In the genomic region with DNA sequence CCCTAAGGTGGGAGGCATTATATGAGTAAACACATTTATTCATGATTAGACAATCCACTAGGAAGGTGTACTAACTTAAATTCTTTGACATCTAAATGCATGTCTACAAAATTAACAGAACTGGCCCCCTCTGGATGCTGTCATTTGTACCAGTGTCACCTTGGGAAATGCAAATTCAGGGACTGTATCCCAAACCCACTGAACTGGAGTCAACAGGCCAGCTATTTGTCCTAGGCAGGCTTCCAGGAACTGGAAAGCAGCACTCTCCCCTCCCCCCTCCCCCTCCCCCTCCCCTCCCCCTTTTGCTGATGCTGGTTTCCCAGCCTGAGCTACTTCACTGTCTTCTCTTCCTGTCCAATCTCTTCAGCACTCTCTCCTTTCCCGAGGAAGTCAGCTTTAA, we compare ENCODE assay signal across 24 mouse cellular contexts.
DNase-seq lines count a peak whose midpoint lies in the region; ATAC-seq lines count a peak whose summit lies in the region.
"Had no signal": no experiment of that assay in that cellular context is flagged by ENCODE, and none has a peak within 500 bp of the region (broad histone marks: within the 10 kb centered on the region; RNA-seq: fewer than 3 reads in every experiment).

No protein-coding gene starts in this region.

- no peak overlapping the region for H3K4me3 ChIP-seq in hindbrain, embryonic 13.5 days
- H3K4me3 ChIP-seq: embryonic facial prominence, embryonic 12.5 days; forebrain, embryonic 15.5 days; heart, embryonic 12.5 days; hindbrain, embryonic 15.5 days; liver, embryonic 12.5 days; neural tube, embryonic 13.5 days had no signal

- ATAC-seq in hindbrain, embryonic 13.5 days (ENCODE audit: low FRiP score): no peak
- ATAC-seq: forebrain, embryonic 15.5 days; liver, embryonic 12.5 days; liver, postnatal 0 days had no signal

- H3K9ac ChIP-seq in hindbrain, embryonic 13.5 days: no peak overlapping the region
- H3K9ac ChIP-seq: embryonic facial prominence, embryonic 12.5 days; forebrain, embryonic 15.5 days; heart, embryonic 12.5 days; hindbrain, embryonic 15.5 days; liver, embryonic 12.5 days; liver, postnatal 0 days; neural tube, embryonic 13.5 days had no signal

- no peaks in the 10 kb centered on the region for H3K36me3 ChIP-seq in hindbrain, embryonic 13.5 days
- H3K36me3 ChIP-seq: embryonic facial prominence, embryonic 12.5 days; forebrain, embryonic 15.5 days; heart, embryonic 12.5 days; hindbrain, embryonic 15.5 days; liver, embryonic 12.5 days; neural tube, embryonic 13.5 days had no signal

- no peaks in the 10 kb centered on the region for H3K9me3 ChIP-seq in hindbrain, embryonic 13.5 days
- H3K9me3 ChIP-seq: embryonic facial prominence, embryonic 12.5 days; forebrain, embryonic 15.5 days; heart, embryonic 12.5 days; hindbrain, embryonic 15.5 days; neural tube, embryonic 13.5 days had no signal

- H3K27ac ChIP-seq in hindbrain, embryonic 13.5 days: no peak overlapping the region
- H3K27ac ChIP-seq: embryonic facial prominence, embryonic 12.5 days; forebrain, embryonic 15.5 days; hindbrain, embryonic 15.5 days; liver, embryonic 12.5 days; neural tube, embryonic 13.5 days had no signal

- peak; percentile 5 to 30 for DNase-seq in kidney, adult 8-10 months
- no peak for DNase-seq in kidney, postnatal 4 days
- peak; percentile 44 for DNase-seq in ZHBTc4 (ENCODE audit: low read depth, low spot score)
- peak; percentile 35 for DNase-seq in kidney, postnatal 14 days
- DNase-seq in urinary bladder, postnatal 25 days (ENCODE audit: low spot score): no peak
- DNase-seq: adrenal gland, postnatal 10 days; B cell, adult 2 months; cerebellum, adult 8-10 months; embryo, embryonic 11 days; gastrocnemius, postnatal 25 days; heart, adult 18-20 months; heart, postnatal 4 days; layer of hippocampus, postnatal 36 days; liver, postnatal 0 days; lung, postnatal 36 days; thymus, postnatal 4 days had no signal

- no peak overlapping the region for H3K4me2 ChIP-seq in hindbrain, embryonic 13.5 days
- H3K4me2 ChIP-seq: embryonic facial prominence, embryonic 12.5 days; forebrain, embryonic 15.5 days; heart, embryonic 12.5 days; hindbrain, embryonic 15.5 days; liver, embryonic 12.5 days; midbrain, embryonic 11.5 days; neural tube, embryonic 13.5 days had no signal

- H3K27me3 ChIP-seq in hindbrain, embryonic 13.5 days: no peaks in the 10 kb centered on the region
- H3K27me3 ChIP-seq: embryonic facial prominence, embryonic 12.5 days; forebrain, embryonic 15.5 days; heart, embryonic 12.5 days; hindbrain, embryonic 15.5 days; liver, embryonic 12.5 days; neural tube, embryonic 13.5 days had no signal

- H3K4me1 ChIP-seq in hindbrain, embryonic 13.5 days (replicated peaks): no peaks in the 10 kb centered on the region
- H3K4me1 ChIP-seq: embryonic facial prominence, embryonic 12.5 days; forebrain, embryonic 15.5 days; heart, embryonic 12.5 days; hindbrain, embryonic 15.5 days; liver, embryonic 12.5 days; neural tube, embryonic 13.5 days had no signal

- 62% methylated on average over 1 of the region's 1 CpGs for WGBS in hindbrain, embryonic 13.5 days

Comparison
In these comparisons a context has a peak if more than half of its experiments do, and no peak if none do; other contexts are left out.
1. DNase-seq: peak in kidney, adult 8-10 months (2 of 2), ZHBTc4 (single experiment) and kidney, postnatal 14 days (single experiment); none in kidney, postnatal 4 days (0 of 2) and urinary bladder, postnatal 25 days (single experiment).